Mouse (Mus musculus) adrenal gland, postnatal 10 days (tissue): ENCODE measurements around the gene Pde4d. TPM values are rescaled to one million over a fixed set of nuclear protein-coding genes. Genes with fewer than 3 reads are reported as not detected.

Experiments used
- DNase-seq: peaks from one replicate; pipeline ENCODE4 v3.0.0; 2021; ENCODE audit warnings: mixed read lengths
- total RNA-seq, 2 experiments: library from RNA; stranded (reverse); gene quantifications; 2 replicates each; pipeline ENCODE4 v1.2.3; 2021

Gene Pde4d
- total RNA-seq, 2 experiments from 2014 or later, result 70.3 to 101 TPM

- no peak for DNase-seq
Measured at GRCm38 (mm10) chr13:109299511-109300250, 849.9 kb downstream of the Pde4d start.

GRCm38 (mm10) chr13:109312542-109312941, 862.8 kb downstream of the Pde4d start:
- no peak for DNase-seq

GRCm38 (mm10) chr13:109315608-109316007, 865.9 kb downstream of the Pde4d start:
- no peak for DNase-seq

GRCm38 (mm10) chr13:109317644-109318043, 867.9 kb downstream of the Pde4d start:
- no peak for DNase-seq

GRCm38 (mm10) chr13:109318434-109318998, 868.8 kb downstream of the Pde4d start:
- DNase-seq, result no peak

- no peak for DNase-seq
Measured at GRCm38 (mm10) chr13:109326061-109326460, 876.3 kb downstream of the Pde4d start.

GRCm38 (mm10) chr13:109331563-109331962, 881.8 kb downstream of the Pde4d start:
- no peak for DNase-seq

GRCm38 (mm10) chr13:109341902-109342301, 892.2 kb downstream of the Pde4d start:
- no peak for DNase-seq

- DNase-seq, result no peak
Measured at GRCm38 (mm10) chr13:109342469-109342868, 892.7 kb downstream of the Pde4d start.

GRCm38 (mm10) chr13:109343596-109343995, 893.8 kb downstream of the Pde4d start:
- peak; percentile 82 for DNase-seq

- no peak for DNase-seq
Measured at GRCm38 (mm10) chr13:109347770-109348169, 898.0 kb downstream of the Pde4d start.

- no peak for DNase-seq
Measured at GRCm38 (mm10) chr13:109348316-109348715, 898.6 kb downstream of the Pde4d start.

- DNase-seq, result no peak
Measured at GRCm38 (mm10) chr13:109350100-109350499, 900.4 kb downstream of the Pde4d start.

- DNase-seq, result no peak
Measured at GRCm38 (mm10) chr13:109354017-109354416, 904.3 kb downstream of the Pde4d start.

GRCm38 (mm10) chr13:109356252-109356651, 906.5 kb downstream of the Pde4d start:
- no peak for DNase-seq

- no peak for DNase-seq
Measured at GRCm38 (mm10) chr13:109359994-109360393, 910.2 kb downstream of the Pde4d start.

GRCm38 (mm10) chr13:109362340-109362739, 912.6 kb downstream of the Pde4d start:
- DNase-seq, result no peak

GRCm38 (mm10) chr13:109374465-109374864, 924.7 kb downstream of the Pde4d start:
- no peak for DNase-seq

- DNase-seq, result no peak
Measured at GRCm38 (mm10) chr13:109376681-109377080, 926.9 kb downstream of the Pde4d start.

GRCm38 (mm10) chr13:109380149-109380548, 930.4 kb downstream of the Pde4d start:
- DNase-seq, result no peak

- DNase-seq, result no peak
Measured at GRCm38 (mm10) chr13:109388626-109389220, 939.0 kb downstream of the Pde4d start.

GRCm38 (mm10) chr13:109402396-109402795, 952.6 kb downstream of the Pde4d start:
- DNase-seq, result no peak

GRCm38 (mm10) chr13:109402936-109403335, 953.2 kb downstream of the Pde4d start:
- DNase-seq, result no peak

GRCm38 (mm10) chr13:109406341-109406740, 956.6 kb downstream of the Pde4d start:
- no peak for DNase-seq
